Mouse (Mus musculus) testis, adult 2 months (tissue): ENCODE measurements around the gene BC004004. TPM values are rescaled to one million over a fixed set of nuclear protein-coding genes. Genes with fewer than 3 reads are reported as not detected.
"Not testable (repeated sequence)": the region's sequence is repeated elsewhere in the genome, so short reads cannot be mapped to it uniquely, and the experiment has no call there.

Experiments
- H3K27ac ChIP-seq: fragments of 200-500 bp; 2 replicates; pipeline ENCODE4 v1.5.1; 2012; ENCODE audit warnings: low read depth, low read length; ENCODE audit not compliant: control insufficient read depth, insufficient read depth
- H3K27me3 ChIP-seq: fragments of 200-500 bp; 2 replicates; pipeline ENCODE4 v1.6.1; 2012; ENCODE audit warnings: mild to moderate bottlenecking, low read length, moderate library complexity; ENCODE audit not compliant: control insufficient read depth, insufficient read depth
- H3K36me3 ChIP-seq: fragments of 200-500 bp; 2 replicates; pipeline ENCODE4 v1.6.1; 2012; ENCODE audit warnings: mild to moderate bottlenecking, low read length; ENCODE audit not compliant: control insufficient read depth, insufficient read depth
- H3K4me1 ChIP-seq: fragments of 200-500 bp; 2 replicates; pipeline ENCODE4 v1.6.1; 2012; ENCODE audit warnings: low read length; ENCODE audit not compliant: control insufficient read depth, insufficient read depth
- H3K4me3 ChIP-seq: fragments of 200-500 bp; 2 replicates; pipeline ENCODE4 v1.5.1; 2012; ENCODE audit warnings: low read depth, mild to moderate bottlenecking, low read length, moderate library complexity, mixed read lengths; ENCODE audit not compliant: control insufficient read depth
- CTCF ChIP-seq: fragments of 200-500 bp; IDR thresholded peaks from 2 replicates; pipeline ENCODE4 v1.5.1; 2012; ENCODE audit warnings: low read depth, mild to moderate bottlenecking, inconsistent platforms, low read length, moderate library complexity; ENCODE audit not compliant: control insufficient read depth, insufficient read depth, insufficient replicate concordance
- POLR2A ChIP-seq: fragments of 200-500 bp; IDR thresholded peaks from 2 replicates; pipeline ENCODE4 v1.6.1; 2012; ENCODE audit warnings: low read depth, mild to moderate bottlenecking, inconsistent platforms, low read length, moderate library complexity; ENCODE audit not compliant: control insufficient read depth
- polyA plus RNA-seq: library from polyadenylated mRNA; depleted of rRNA; stranded (reverse); fragments of >200 nt; gene quantifications from 2 replicates; pipeline ENCODE4 v1.2.3, GENCODE M21; 2012

Gene BC004004
- polyA plus RNA-seq, 1 experiment = 42.5 TPM

GRCm38 (mm10) chr17:29311602-29312001, 43.0 kb downstream of the BC004004 start:
- no peaks in the 10 kb centered on the region for H3K36me3 ChIP-seq
- no peaks in the 10 kb centered on the region for H3K27me3 ChIP-seq
- H3K4me3 ChIP-seq = no peak overlapping the region
- H3K4me1 ChIP-seq = no peaks in the 10 kb centered on the region
- no peak overlapping the region for H3K27ac ChIP-seq
- TF ChIP-seq CTCF (no peak), POLR2A (no peak)

- H3K4me1 ChIP-seq = no peaks in the 10 kb centered on the region
- H3K27me3 ChIP-seq = no peaks in the 10 kb centered on the region
- H3K36me3 ChIP-seq = no peaks in the 10 kb centered on the region
- TF ChIP-seq POLR2A (no peak), CTCF (no peak)
- no peak overlapping the region for H3K4me3 ChIP-seq
- H3K27ac ChIP-seq = no peak overlapping the region
Measured at GRCm38 (mm10) chr17:29312082-29312481, 43.5 kb downstream of the BC004004 start.

- H3K27ac ChIP-seq = no peak overlapping the region
- no peak for TF ChIP-seq CTCF
- TF ChIP-seq POLR2A = no peak
- H3K4me3 ChIP-seq = no peak overlapping the region
- no peaks in the 10 kb centered on the region for H3K27me3 ChIP-seq
- no peaks in the 10 kb centered on the region for H3K4me1 ChIP-seq
- no peaks in the 10 kb centered on the region for H3K36me3 ChIP-seq
Measured at GRCm38 (mm10) chr17:29313300-29313699, 44.7 kb downstream of the BC004004 start.

GRCm38 (mm10) chr17:29315672-29316465, 47.3 kb downstream of the BC004004 start:
- H3K27ac ChIP-seq = no peak overlapping the region
- peaks cover 9% of the 10 kb centered on the region for H3K4me1 ChIP-seq
- H3K4me3 ChIP-seq = no peak overlapping the region
- TF ChIP-seq CTCF (no peak), POLR2A (no peak)
- H3K36me3 ChIP-seq = no peaks in the 10 kb centered on the region
- no peaks in the 10 kb centered on the region for H3K27me3 ChIP-seq

GRCm38 (mm10) chr17:29316891-29317290, 48.3 kb downstream of the BC004004 start:
- Histone ChIP-seq H3K4me3 (no peak overlapping the region), H3K27ac (no peak overlapping the region)

GRCm38 (mm10) chr17:29317380-29317779, 48.8 kb downstream of the BC004004 start, which contains the start of gene Pi16:
Gene Pi16 (plus strand): TSS chr17:29317680.
- H3K27me3 ChIP-seq, H3K4me3 ChIP-seq, H3K27ac ChIP-seq, H3K36me3 ChIP-seq: not testable (repeated sequence)
- peaks cover 21% of the 10 kb centered on the region for H3K4me1 ChIP-seq

More at GRCm38 (mm10) chr17:29316891-29317290, 48.3 kb downstream of the BC004004 start:
- Histone ChIP-seq H3K4me1 (peaks cover 17% of the 10 kb centered on the region), H3K36me3 (no peaks in the 10 kb centered on the region), H3K27me3 (no peaks in the 10 kb centered on the region)
- no peak for TF ChIP-seq CTCF
- no peak for TF ChIP-seq POLR2A

- TF ChIP-seq CTCF (no peak), POLR2A (no peak)
- no peak overlapping the region for H3K4me3 ChIP-seq
- H3K36me3 ChIP-seq = no peaks in the 10 kb centered on the region
- H3K27me3 ChIP-seq = no peaks in the 10 kb centered on the region
- no peak overlapping the region for H3K27ac ChIP-seq
- peaks cover 31% of the 10 kb centered on the region for H3K4me1 ChIP-seq
Measured at GRCm38 (mm10) chr17:29318731-29319250, 50.2 kb downstream of the BC004004 start.

GRCm38 (mm10) chr17:29319476-29319875, 50.9 kb downstream of the BC004004 start:
- H3K4me3 ChIP-seq = no peak overlapping the region
- no peak for TF ChIP-seq POLR2A
- no peak for TF ChIP-seq CTCF
- no peak overlapping the region for H3K27ac ChIP-seq
- no peaks in the 10 kb centered on the region for H3K36me3 ChIP-seq
- H3K4me1 ChIP-seq = peaks cover 31% of the 10 kb centered on the region
- H3K27me3 ChIP-seq = no peaks in the 10 kb centered on the region
